Mouse (Mus musculus) liver, adult 2 months (tissue): Measurements from ENCODE around the gene Tia1. TPM values are rescaled to one million over a fixed set of nuclear protein-coding genes. Genes with fewer than 3 reads are reported as not detected.
A peak's percentile ranks its signal among the peaks of the same experiment; 100 is the strongest.

Experiments
- DNase-seq: peaks from one replicate; pipeline ENCODE4 v3.0.0-alpha.2; 2011; ENCODE audit warnings: low read depth, low spot score; ENCODE audit errors: extremely low read depth
- H3K27ac ChIP-seq: fragments of 200-500 bp; replicated peaks from 2 replicates; pipeline ENCODE4 v1.5.1; 2012; ENCODE audit warnings: low read depth, mild to moderate bottlenecking, control low read depth, inconsistent platforms, low read length; ENCODE audit not compliant: insufficient read depth
- H3K27me3 ChIP-seq: fragments of 200-500 bp; 2 replicates; pipeline ENCODE4 v1.6.1; 2012; ENCODE audit warnings: mild to moderate bottlenecking, moderate library complexity, low read length, inconsistent platforms; ENCODE audit not compliant: control insufficient read depth, insufficient read depth
- H3K36me3 ChIP-seq: fragments of 200-500 bp; 2 replicates; pipeline ENCODE4 v1.6.1; 2012; ENCODE audit warnings: low read length, inconsistent platforms; ENCODE audit not compliant: control insufficient read depth, insufficient read depth
- H3K4me1 ChIP-seq: fragments of 200-500 bp; 2 replicates; pipeline ENCODE4 v1.6.1; 2011; ENCODE audit warnings: low read length; ENCODE audit not compliant: control insufficient read depth, insufficient read depth
- H3K4me3 ChIP-seq: fragments of 200-500 bp; 2 replicates; pipeline ENCODE4 v1.5.1; 2011; ENCODE audit warnings: low read depth, mild to moderate bottlenecking, control low read depth, low read length, moderate library complexity; ENCODE audit not compliant: insufficient read depth
- H3K79me2 ChIP-seq: fragments of 200-500 bp; 2 replicates; pipeline ENCODE4 v1.6.1; 2012; ENCODE audit warnings: inconsistent platforms, mild to moderate bottlenecking, low read length, moderate library complexity; ENCODE audit not compliant: control insufficient read depth, insufficient read depth
- H3K9ac ChIP-seq: fragments of 200-500 bp; 2 replicates; pipeline ENCODE4 v1.6.1; 2012; ENCODE audit warnings: low read depth, mild to moderate bottlenecking, control low read depth, inconsistent platforms, low read length
- CTCF ChIP-seq: fragments of 200-500 bp; IDR thresholded peaks from 2 replicates; pipeline ENCODE4 v1.5.1; 2011; ENCODE audit warnings: low read depth, low read length, control low read depth
- POLR2A ChIP-seq: fragments of 200-500 bp; IDR thresholded peaks from 2 replicates; pipeline ENCODE4 v1.6.1; 2011; ENCODE audit warnings: low read length, control low read depth; ENCODE audit not compliant: insufficient read depth; ENCODE audit errors: extremely low read depth
- WGBS: fragments of 180-500 bp; shearing (Covaris S2); methylation state at CpG from one replicate; pipeline ENCODE4 v1.1.7; 2018; 5-methylcytosine and 5-hydroxymethylcytosine counted together
- polyA plus RNA-seq: library from polyadenylated mRNA; depleted of rRNA; stranded (reverse); fragments of >200 nt; gene quantifications from 2 replicates; pipeline ENCODE4 v1.2.3, GENCODE M21; 2012
- total RNA-seq: library from RNA; depleted of rRNA; stranded (reverse); fragments of >200 nt; gene quantifications from 2 replicates; pipeline ENCODE4 v1.2.3, GENCODE M21; 2014

Gene Tia1
- total and polyA plus RNA-seq, 2 experiments, result 4.0 to 13.6 TPM

DNA sequence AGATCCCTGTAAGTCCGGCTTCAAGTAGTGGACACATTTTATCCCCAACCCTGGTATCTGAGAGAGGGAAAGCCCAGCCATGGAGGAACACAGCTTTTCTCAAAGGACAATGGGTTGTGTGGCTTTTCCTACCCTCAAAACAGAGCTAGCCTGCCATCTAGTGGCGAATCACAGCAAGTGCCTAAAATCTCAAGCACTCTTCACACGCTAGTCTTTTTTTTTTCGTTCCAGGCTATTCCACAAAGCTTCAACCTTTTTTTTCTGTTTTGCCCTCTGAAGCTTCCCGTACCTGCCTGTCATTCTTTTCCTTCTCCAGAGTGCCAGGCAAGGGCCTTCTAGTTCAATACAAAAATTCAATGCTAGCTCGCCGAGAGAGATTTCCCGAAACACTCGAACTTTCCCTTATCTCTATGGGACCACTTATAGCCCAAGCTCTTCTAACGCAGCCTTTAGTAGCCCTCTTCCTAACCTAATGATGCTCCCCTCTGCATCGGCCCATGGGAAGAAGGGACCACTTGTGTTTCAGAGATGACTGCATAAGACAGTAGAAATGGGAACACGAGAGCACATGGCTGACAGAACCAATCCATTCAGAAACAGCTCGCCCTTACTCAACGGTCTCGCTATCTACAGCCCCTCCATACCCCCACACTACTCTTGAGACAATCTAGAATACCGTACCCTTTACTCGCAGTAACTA lies 39.4 kb upstream of the Tia1 start:
- TF ChIP-seq POLR2A (no peak), CTCF (peak; percentile 64)
- H3K9ac ChIP-seq, result peak overlapping the region; percentile 87
- peak overlapping the region; percentile 76 for H3K4me3 ChIP-seq
- no peaks in the 10 kb centered on the region for H3K27me3 ChIP-seq
- no peaks in the 10 kb centered on the region for H3K79me2 ChIP-seq
- peak; percentile 66 for DNase-seq
- 0% methylated on average over 17 of the region's 17 CpGs for WGBS
- H3K36me3 ChIP-seq, result peaks cover 6% of the 10 kb centered on the region
- peaks cover 6% of the 10 kb centered on the region for H3K4me1 ChIP-seq
- no peak overlapping the region for H3K27ac ChIP-seq

DNA sequence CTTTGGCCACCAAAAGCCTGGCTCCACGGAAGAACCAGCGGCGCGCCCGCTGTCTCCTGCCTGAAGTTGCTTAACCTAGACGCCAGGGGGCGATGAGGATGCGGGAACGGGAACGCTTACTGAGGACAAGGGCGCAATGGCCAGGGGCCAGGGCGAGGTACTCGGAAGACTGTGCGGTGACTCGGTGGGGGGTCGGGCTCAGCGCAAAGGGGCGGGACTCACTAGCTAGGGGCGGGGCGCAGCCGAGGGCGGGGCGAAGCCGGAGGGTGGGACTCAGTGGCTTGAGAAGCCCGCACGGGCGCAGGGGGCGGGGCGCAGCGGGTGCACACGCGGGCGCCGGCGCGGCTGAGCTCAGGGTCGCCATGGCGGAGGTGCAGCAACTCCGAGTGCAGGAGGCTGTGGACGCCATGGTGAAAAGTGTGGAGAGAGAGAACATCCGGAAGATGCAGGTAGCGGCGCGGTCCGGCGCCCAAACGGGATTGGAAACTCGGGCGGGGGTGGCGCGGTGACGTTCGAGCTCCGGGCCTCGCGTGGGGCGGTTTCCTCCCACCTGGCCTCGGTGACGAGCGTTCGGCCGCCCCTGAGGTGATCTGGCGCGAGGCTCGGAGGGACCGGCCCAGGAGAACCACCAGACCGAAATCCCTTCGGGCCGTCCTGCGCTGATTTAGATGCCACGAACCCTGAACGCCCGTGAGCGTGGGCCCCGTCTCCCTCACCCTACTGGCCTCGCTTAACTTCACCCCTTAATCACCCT lies 38.5 kb upstream of the Tia1 start, which contains the start of gene Fam136a:
TSS of gene Fam136a (plus strand) at position 276 of the 754 bp plus-strand sequence.
- peak; percentile 73 for TF ChIP-seq POLR2A
- peak; percentile 94 for TF ChIP-seq CTCF
- WGBS, result under 1% methylated on average over 75 of the region's 76 CpGs

DNA sequence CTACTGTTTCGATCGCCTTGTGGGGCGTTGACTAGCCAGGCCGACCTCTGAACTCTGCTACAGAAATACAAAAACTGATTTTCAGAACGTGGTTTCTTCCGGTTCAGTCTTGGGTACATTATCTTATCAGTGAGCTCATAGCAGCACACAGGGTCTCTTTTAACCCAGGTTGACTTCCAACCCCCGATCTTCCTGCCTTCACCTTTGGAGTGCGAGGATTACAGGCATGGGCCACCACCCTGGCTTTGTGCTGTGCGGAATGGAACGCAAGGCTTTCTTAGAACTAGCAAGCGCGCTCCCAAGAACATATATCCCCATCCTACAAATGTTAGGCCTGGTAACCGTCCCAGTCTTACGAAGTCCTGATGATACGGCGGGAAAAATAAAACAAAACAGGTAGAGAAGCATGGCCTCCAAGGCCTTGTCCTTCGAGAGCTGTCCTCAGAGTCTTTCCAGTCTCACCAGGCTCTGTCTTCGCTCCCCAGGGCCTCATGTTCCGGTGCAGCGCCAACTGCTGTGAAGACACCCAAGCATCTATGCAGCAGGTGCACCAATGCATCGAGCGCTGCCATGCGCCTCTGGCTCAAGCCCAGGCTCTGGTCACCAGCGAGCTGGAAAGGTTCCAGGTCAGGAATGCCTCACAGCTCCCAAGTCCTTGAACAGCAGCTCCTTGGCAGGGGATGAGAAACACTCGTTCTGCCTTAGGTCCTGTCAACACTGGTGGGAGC lies 37.7 kb upstream of the Tia1 start:
- peak; percentile 86 for DNase-seq
- peaks cover 6% of the 10 kb centered on the region for H3K36me3 ChIP-seq
- H3K9ac ChIP-seq, result peak overlapping the region; percentile 81
- peaks cover 11% of the 10 kb centered on the region for H3K4me1 ChIP-seq
- no peak for TF ChIP-seq POLR2A
- no peak for TF ChIP-seq CTCF
- 16% methylated on average over 25 of the region's 25 CpGs for WGBS
- H3K27me3 ChIP-seq, result no peaks in the 10 kb centered on the region
- H3K79me2 ChIP-seq, result no peaks in the 10 kb centered on the region
- peak overlapping the region; percentile 76 for H3K4me3 ChIP-seq
- peak overlapping the region; percentile 94 for H3K27ac ChIP-seq

More for the DNA sequence above, 38.5 kb upstream of the Tia1 start, which contains the start of gene Fam136a:
- Histone ChIP-seq H3K4me3 (peak within 1 kb of the TSS; percentile 76), H3K79me2 (no peaks in the 10 kb centered on the region), H3K9ac (peak within 1 kb of the TSS; percentile 87), H3K4me1 (peaks cover 8% of the 10 kb centered on the region), H3K27ac (peak within 1 kb of the TSS; percentile 94), H3K36me3 (peaks cover 6% of the 10 kb centered on the region), H3K27me3 (no peaks in the 10 kb centered on the region)
- peak; percentile 92 for DNase-seq

DNA sequence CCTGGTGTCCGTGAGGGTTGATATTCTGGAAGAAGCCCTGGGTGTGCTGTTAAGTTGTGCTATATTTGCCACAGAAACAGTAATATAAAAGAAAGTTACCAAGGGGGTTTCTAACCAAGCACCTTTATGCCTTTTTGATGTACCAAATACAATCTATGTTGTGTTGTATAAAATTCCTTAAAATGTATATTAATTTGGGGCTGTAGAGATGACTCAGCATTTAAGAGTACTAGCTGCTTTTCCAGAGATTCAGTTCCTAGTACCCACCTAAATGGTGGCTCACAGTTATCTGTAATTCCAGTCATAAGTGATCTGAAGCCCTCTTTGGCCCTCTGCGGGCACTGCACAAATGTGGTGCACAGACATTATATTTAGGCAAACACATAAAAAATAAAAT lies 37.2 kb upstream of the Tia1 start:
- Histone ChIP-seq H3K9ac (peak overlapping the region; percentile 81), H3K4me3 (peak overlapping the region; percentile 76; the same call in 1 of the 2 replicates)
- WGBS, result 54% methylated on average over 2 of the region's 2 CpGs

DNA sequence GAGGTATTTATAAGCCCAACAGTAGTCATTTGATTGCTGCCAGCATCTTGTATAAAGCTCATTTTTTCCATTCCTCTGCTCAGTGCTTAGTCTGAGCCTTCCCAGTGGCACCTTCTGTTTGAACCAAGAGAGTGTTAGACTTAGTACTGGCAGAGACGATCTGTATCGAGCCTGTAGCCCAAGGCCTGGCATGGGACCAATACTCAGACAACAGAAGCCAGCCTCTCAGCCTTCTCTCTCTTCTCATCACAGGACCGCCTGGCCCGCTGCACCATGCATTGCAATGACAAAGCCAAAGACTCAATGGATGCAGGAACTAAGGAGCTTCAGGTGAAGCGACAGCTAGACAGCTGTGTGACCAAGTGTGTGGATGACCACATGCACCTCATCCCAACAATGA lies 35.5 kb upstream of the Tia1 start:
- peaks cover 11% of the 10 kb centered on the region for H3K4me1 ChIP-seq
- no peak overlapping the region for H3K9ac ChIP-seq
- peaks cover 6% of the 10 kb centered on the region for H3K36me3 ChIP-seq
- no peak overlapping the region for H3K27ac ChIP-seq
- H3K79me2 ChIP-seq, result peaks cover 3% of the 10 kb centered on the region; the same call in 1 of the 2 replicates
- TF ChIP-seq CTCF, result no peak
- no peak for TF ChIP-seq POLR2A
- H3K4me3 ChIP-seq, result no peak overlapping the region
- 75% methylated on average over 5 of the region's 5 CpGs for WGBS
- DNase-seq, result no peak
- H3K27me3 ChIP-seq, result no peaks in the 10 kb centered on the region

More for the DNA sequence above, 37.2 kb upstream of the Tia1 start:
- no peak for DNase-seq
- no peaks in the 10 kb centered on the region for H3K79me2 ChIP-seq
- peak overlapping the region; percentile 94 for H3K27ac ChIP-seq
- no peak for TF ChIP-seq CTCF
- TF ChIP-seq POLR2A, result no peak
- H3K4me1 ChIP-seq, result peaks cover 11% of the 10 kb centered on the region
- H3K36me3 ChIP-seq, result peaks cover 6% of the 10 kb centered on the region
- no peaks in the 10 kb centered on the region for H3K27me3 ChIP-seq
